Mouse (Mus musculus): ENCODE measurements around the gene Tenm4. TPM values are rescaled to one million over a fixed set of nuclear protein-coding genes. Genes with fewer than 3 reads are reported as not detected.

Gene Tenm4
- total and polyA plus RNA-seq, 3 experiments = 0.04 to 0.38 TPM; not detected in 1

GRCm38 (mm10) chr7:96156481-96157255 is 14.4 kb upstream of the Tenm4 start:
- Histone ChIP-seq H3K4me1 (ENCODE audit: insufficient read depth, low read depth, low read length) (no peaks in the 10 kb centered on the region), H3K36me3 (replicated peaks) (no peaks in the 10 kb centered on the region), H3K9me3 (replicated peaks) (peaks cover 35% of the 10 kb centered on the region), H3K27me3 (ENCODE audit: insufficient read depth, low read length) (no peaks in the 10 kb centered on the region), H3K4me3 (ENCODE audit: low read depth, low read length) (no peak overlapping the region)
- TF ChIP-seq TAL1 (conservative IDR thresholded peaks at IDR 0.05; ENCODE audit: low read depth, low read length) (no peak), CTCF (IDR thresholded peaks at IDR 0.05; ENCODE audit: low read depth, low read length) (no peak), GATA1 (IDR thresholded peaks at IDR 0.05; ENCODE audit: borderline replicate concordance, low read length) (no peak), GATA2 (IDR thresholded peaks at IDR 0.05; ENCODE audit: borderline replicate concordance, low read depth, low read length) (no peak), POLR2AphosphoS5 (IDR thresholded peaks at IDR 0.05; ENCODE audit: insufficient replicate concordance, low read depth, low read length) (no peak)
- ATAC-seq (ENCODE audit: extremely low read depth, insufficient number of reproducible peaks, low FRiP score, poor library complexity, severe bottlenecking) (no peak), DNase-seq (ENCODE audit: low spot score) (no peak)

- Histone ChIP-seq H3K4me1 (ENCODE audit: insufficient read depth, low read depth, low read length) (no peaks in the 10 kb centered on the region), H3K27me3 (ENCODE audit: insufficient read depth, low read length) (no peaks in the 10 kb centered on the region), H3K9me3 (replicated peaks) (peaks cover 31% of the 10 kb centered on the region), H3K36me3 (replicated peaks) (no peaks in the 10 kb centered on the region), H3K4me3 (ENCODE audit: low read depth, low read length) (no peak overlapping the region)
- ATAC-seq (ENCODE audit: extremely low read depth, insufficient number of reproducible peaks, low FRiP score, poor library complexity, severe bottlenecking) (no peak), DNase-seq (ENCODE audit: low spot score) (no peak)
- TF ChIP-seq GATA1 (IDR thresholded peaks at IDR 0.05; ENCODE audit: borderline replicate concordance, low read length) = no peak
- TF ChIP-seq TAL1 (conservative IDR thresholded peaks at IDR 0.05; ENCODE audit: low read depth, low read length) = no peak
- no peak for TF ChIP-seq CTCF (IDR thresholded peaks at IDR 0.05; ENCODE audit: low read depth, low read length)
- TF ChIP-seq GATA2 (IDR thresholded peaks at IDR 0.05; ENCODE audit: borderline replicate concordance, low read depth, low read length) = no peak
- no peak for TF ChIP-seq POLR2AphosphoS5 (IDR thresholded peaks at IDR 0.05; ENCODE audit: insufficient replicate concordance, low read depth, low read length)
Observed at GRCm38 (mm10) chr7:96164141-96164540, 6.9 kb upstream of the Tenm4 start.

GRCm38 (mm10) chr7:96168921-96169320 is 2.1 kb upstream of the Tenm4 start:
- Histone ChIP-seq H3K4me1 (ENCODE audit: insufficient read depth, low read depth, low read length) (no peaks in the 10 kb centered on the region), H3K9me3 (replicated peaks) (peaks cover 31% of the 10 kb centered on the region), H3K27me3 (ENCODE audit: insufficient read depth, low read length) (no peaks in the 10 kb centered on the region), H3K36me3 (replicated peaks) (no peaks in the 10 kb centered on the region), H3K4me3 (ENCODE audit: low read depth, low read length) (no peak overlapping the region)
- no peak for TF ChIP-seq GATA1 (IDR thresholded peaks at IDR 0.05; ENCODE audit: borderline replicate concordance, low read length)
- no peak for ATAC-seq (ENCODE audit: extremely low read depth, insufficient number of reproducible peaks, low FRiP score, poor library complexity, severe bottlenecking)
- DNase-seq (ENCODE audit: low spot score) = no peak

GRCm38 (mm10) chr7:96171596-96172563 is 834 bp downstream of the Tenm4 start:
- H3K36me3 ChIP-seq (replicated peaks) = no peaks in the 10 kb centered on the region
- peaks cover 30% of the 10 kb centered on the region for H3K9me3 ChIP-seq (replicated peaks)
- no peaks in the 10 kb centered on the region for H3K27me3 ChIP-seq (ENCODE audit: insufficient read depth, low read length)
- no peaks in the 10 kb centered on the region for H3K4me1 ChIP-seq (ENCODE audit: insufficient read depth, low read depth, low read length)
- ATAC-seq (ENCODE audit: extremely low read depth, insufficient number of reproducible peaks, low FRiP score, poor library complexity, severe bottlenecking) (no peak), DNase-seq (ENCODE audit: low spot score) (no peak)
- TF ChIP-seq GATA1 (IDR thresholded peaks at IDR 0.05; ENCODE audit: borderline replicate concordance, low read length) (no peak), GATA2 (IDR thresholded peaks at IDR 0.05; ENCODE audit: borderline replicate concordance, low read depth, low read length) (no peak), TAL1 (conservative IDR thresholded peaks at IDR 0.05; ENCODE audit: low read depth, low read length) (no peak), CTCF (IDR thresholded peaks at IDR 0.05; ENCODE audit: low read depth, low read length) (no peak)
- H3K4me3 ChIP-seq (ENCODE audit: low read depth, low read length) = no peak overlapping the region

GRCm38 (mm10) chr7:96176781-96177180 is 5.7 kb downstream of the Tenm4 start:
- no peaks in the 10 kb centered on the region for H3K27me3 ChIP-seq (ENCODE audit: insufficient read depth, low read length)
- no peak for ATAC-seq (ENCODE audit: extremely low read depth, insufficient number of reproducible peaks, low FRiP score, poor library complexity, severe bottlenecking)

GRCm38 (mm10) chr7:96181751-96182150 is 10.7 kb downstream of the Tenm4 start:
- no peaks in the 10 kb centered on the region for H3K27me3 ChIP-seq (ENCODE audit: insufficient read depth, low read length)
- no peak overlapping the region for H3K4me3 ChIP-seq (ENCODE audit: low read depth, low read length)
- no peak for DNase-seq (ENCODE audit: low spot score)
- H3K36me3 ChIP-seq (replicated peaks) = no peaks in the 10 kb centered on the region
- no peak for TF ChIP-seq GATA2 (IDR thresholded peaks at IDR 0.05; ENCODE audit: borderline replicate concordance, low read depth, low read length)
- TF ChIP-seq TAL1 (conservative IDR thresholded peaks at IDR 0.05; ENCODE audit: low read depth, low read length) = no peak
- no peak for TF ChIP-seq GATA1 (IDR thresholded peaks at IDR 0.05; ENCODE audit: borderline replicate concordance, low read length)
- TF ChIP-seq POLR2AphosphoS5 (IDR thresholded peaks at IDR 0.05; ENCODE audit: insufficient replicate concordance, low read depth, low read length) = no peak
- TF ChIP-seq CTCF (IDR thresholded peaks at IDR 0.05; ENCODE audit: low read depth, low read length) = no peak
- ATAC-seq (ENCODE audit: extremely low read depth, insufficient number of reproducible peaks, low FRiP score, poor library complexity, severe bottlenecking) = no peak
- no peaks in the 10 kb centered on the region for H3K4me1 ChIP-seq (ENCODE audit: insufficient read depth, low read depth, low read length)
- peaks cover 52% of the 10 kb centered on the region for H3K9me3 ChIP-seq (replicated peaks)

More at GRCm38 (mm10) chr7:96176781-96177180, 5.7 kb downstream of the Tenm4 start:
- DNase-seq (ENCODE audit: low spot score) = no peak
- no peaks in the 10 kb centered on the region for H3K4me1 ChIP-seq (ENCODE audit: insufficient read depth, low read depth, low read length)
- no peak overlapping the region for H3K4me3 ChIP-seq (ENCODE audit: low read depth, low read length)
- TF ChIP-seq GATA2 (IDR thresholded peaks at IDR 0.05; ENCODE audit: borderline replicate concordance, low read depth, low read length) (no peak), POLR2AphosphoS5 (IDR thresholded peaks at IDR 0.05; ENCODE audit: insufficient replicate concordance, low read depth, low read length) (no peak), CTCF (IDR thresholded peaks at IDR 0.05; ENCODE audit: low read depth, low read length) (no peak), TAL1 (conservative IDR thresholded peaks at IDR 0.05; ENCODE audit: low read depth, low read length) (no peak), GATA1 (IDR thresholded peaks at IDR 0.05; ENCODE audit: borderline replicate concordance, low read length) (no peak)
- peaks cover 26% of the 10 kb centered on the region for H3K9me3 ChIP-seq (replicated peaks)
- H3K36me3 ChIP-seq (replicated peaks) = no peaks in the 10 kb centered on the region

Measured in G1E (cell line).